Comparison of ENCODE assay signal across 12 mouse cellular contexts in the genomic region with DNA sequence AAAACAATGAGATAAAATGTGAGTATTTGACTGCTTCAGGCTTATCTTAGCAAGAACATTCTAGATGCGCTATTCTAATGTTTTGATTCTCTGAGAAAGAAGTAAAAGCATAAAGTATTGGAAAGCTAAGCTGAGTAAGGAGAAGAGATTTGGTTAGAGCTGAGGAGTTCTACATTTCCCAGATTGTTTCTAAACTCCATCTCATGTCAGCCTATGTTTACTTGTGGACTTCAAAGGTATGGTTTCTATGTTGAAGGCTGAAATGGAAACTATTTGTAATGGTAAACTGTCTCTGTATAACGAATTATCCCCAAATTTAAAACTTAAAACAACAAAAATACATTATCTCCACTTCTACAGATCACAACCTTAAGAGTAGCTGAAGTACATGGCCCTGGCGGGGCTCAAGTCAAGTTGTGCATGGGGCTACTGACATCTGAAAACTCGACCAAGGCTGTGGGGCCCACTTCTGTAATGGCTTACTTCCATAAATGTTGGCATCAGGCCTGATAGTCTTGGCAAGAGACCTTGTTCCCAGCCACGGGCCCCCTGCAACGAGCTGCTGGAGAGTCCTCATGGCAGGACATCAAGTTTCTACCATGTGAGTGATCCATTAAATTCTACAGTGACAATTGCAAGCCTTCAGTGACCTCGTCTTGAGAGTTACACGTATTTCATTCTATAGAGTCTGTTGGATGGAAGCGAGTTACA.
DNase-seq lines count a peak whose midpoint lies in the region; ATAC-seq and TF ChIP-seq lines count a peak whose summit lies in the region.
"Had no signal": no experiment of that assay in that cellular context is flagged by ENCODE, and none has a peak within 500 bp of the region (broad histone marks: within the 10 kb centered on the region; RNA-seq: fewer than 3 reads in every experiment).

No protein-coding gene starts in this region.

- 67% methylated on average over 9 of the region's 9 CpGs for WGBS in embryonic facial prominence, embryonic 14.5 days
- 89% methylated on average over 9 of the region's 9 CpGs for WGBS in embryonic facial prominence, embryonic 10.5 days
- WGBS in limb, embryonic 14.5 days, result 63% methylated on average over 9 of the region's 9 CpGs
- WGBS in limb, embryonic 10.5 days, result 88% methylated on average over 9 of the region's 9 CpGs
- WGBS in heart, embryonic 15.5 days, result 44% methylated on average over 9 of the region's 9 CpGs
- WGBS in midbrain, embryonic 11.5 days, result 85% methylated on average over 9 of the region's 9 CpGs
- WGBS in kidney, embryonic 15.5 days, result 72% methylated on average over 9 of the region's 9 CpGs

- TF ChIP-seq POLR2A in limb, embryonic 14.5 days (IDR thresholded peaks at IDR 0.05; ENCODE audit: borderline replicate concordance, extremely low read depth, insufficient read depth, insufficient read length), result no peak

- peak; percentile 54 for DNase-seq in embryonic facial prominence, embryonic 14.5 days (ENCODE audit: low spot score)
- no peak for DNase-seq in embryonic facial prominence, embryonic 10.5 days (ENCODE audit: low spot score)
- DNase-seq in limb, embryonic 14.5 days (ENCODE audit: low spot score), result peak; percentile 52
- no peak for DNase-seq in limb, embryonic 10.5 days (ENCODE audit: low spot score)
- peak; percentile 54 to 77 for DNase-seq in lung, postnatal 4 days
- no peak for DNase-seq in midbrain, embryonic 11.5 days (ENCODE audit: low spot score, missing footprints)

- H3K4me2 ChIP-seq in embryonic facial prominence, embryonic 14.5 days (ENCODE audit: low read depth, low read length), result no peak overlapping the region
- no peak overlapping the region; the same call in 1 of the 2 replicates for H3K4me2 ChIP-seq in limb, embryonic 14.5 days (replicated peaks; ENCODE audit: low read depth, low read length, severe bottlenecking)
- H3K4me2 ChIP-seq in heart, embryonic 15.5 days, result no peak overlapping the region
- H3K4me2 ChIP-seq in midbrain, embryonic 11.5 days, result no peak overlapping the region
- no peak overlapping the region for H3K4me2 ChIP-seq in kidney, embryonic 15.5 days
- H3K4me2 ChIP-seq: stomach, embryonic 15.5 days had no signal

- H3K27me3 ChIP-seq in embryonic facial prominence, embryonic 14.5 days (replicated peaks; ENCODE audit: control insufficient read depth, insufficient read depth, low read length), result no peaks in the 10 kb centered on the region
- no peaks in the 10 kb centered on the region for H3K27me3 ChIP-seq in embryonic facial prominence, embryonic 10.5 days (replicated peaks; ENCODE audit: low read depth, poor library complexity, severe bottlenecking)
- no peaks in the 10 kb centered on the region for H3K27me3 ChIP-seq in limb, embryonic 14.5 days (ENCODE audit: control insufficient read depth, insufficient read depth, low read length)
- no peaks in the 10 kb centered on the region for H3K27me3 ChIP-seq in limb, embryonic 10.5 days (ENCODE audit: low read depth, poor library complexity, severe bottlenecking)
- no peaks in the 10 kb centered on the region for H3K27me3 ChIP-seq in heart, embryonic 15.5 days
- peaks cover 47% of the 10 kb centered on the region for H3K27me3 ChIP-seq in midbrain, embryonic 11.5 days (ENCODE audit: control insufficient read depth, insufficient read depth, low read length)
- no peaks in the 10 kb centered on the region for H3K27me3 ChIP-seq in kidney, embryonic 15.5 days
- H3K27me3 ChIP-seq: stomach, embryonic 15.5 days had no signal

- ATAC-seq in embryonic facial prominence, embryonic 14.5 days (ENCODE audit: low read depth), result no peak
- ATAC-seq in limb, embryonic 14.5 days (ENCODE audit: low FRiP score, low read depth), result no peak
- ATAC-seq in heart, embryonic 15.5 days (replicated peaks; ENCODE audit: insufficient number of reproducible peaks, insufficient read depth, low FRiP score, low read depth), result peak; percentile 43; the same call in 1 of the 2 replicates
- no peak for ATAC-seq in midbrain, embryonic 11.5 days (ENCODE audit: low FRiP score)
- no peak for ATAC-seq in kidney, embryonic 15.5 days (replicated peaks; ENCODE audit: low FRiP score)
- ATAC-seq: midbrain, embryonic 16.5 days had no signal

- no peak overlapping the region for H3K27ac ChIP-seq in embryonic facial prominence, embryonic 14.5 days (replicated peaks; ENCODE audit: low read depth, low read length)
- no peak overlapping the region for H3K27ac ChIP-seq in embryonic facial prominence, embryonic 10.5 days (replicated peaks)
- no peak overlapping the region for H3K27ac ChIP-seq in limb, embryonic 14.5 days (replicated peaks; ENCODE audit: low read depth, low read length)
- no peak overlapping the region for H3K27ac ChIP-seq in limb, embryonic 10.5 days
- H3K27ac ChIP-seq in heart, embryonic 15.5 days, result no peak overlapping the region
- no peak overlapping the region for H3K27ac ChIP-seq in midbrain, embryonic 11.5 days (ENCODE audit: low read depth, low read length)
- no peak overlapping the region for H3K27ac ChIP-seq in kidney, embryonic 15.5 days
- H3K27ac ChIP-seq: stomach, embryonic 15.5 days had no signal

- H3K9me3 ChIP-seq in embryonic facial prominence, embryonic 14.5 days (ENCODE audit: control insufficient read depth, low read length), result no peaks in the 10 kb centered on the region
- H3K9me3 ChIP-seq in embryonic facial prominence, embryonic 10.5 days, result no peaks in the 10 kb centered on the region
- H3K9me3 ChIP-seq in limb, embryonic 14.5 days (ENCODE audit: control insufficient read depth, low read length), result no peaks in the 10 kb centered on the region
- H3K9me3 ChIP-seq in limb, embryonic 10.5 days (replicated peaks), result no peaks in the 10 kb centered on the region
- no peaks in the 10 kb centered on the region for H3K9me3 ChIP-seq in heart, embryonic 15.5 days (replicated peaks)
- H3K9me3 ChIP-seq in midbrain, embryonic 11.5 days (ENCODE audit: control insufficient read depth, low read length), result no peaks in the 10 kb centered on the region
- H3K9me3 ChIP-seq in kidney, embryonic 15.5 days (replicated peaks), result no peaks in the 10 kb centered on the region
- H3K9me3 ChIP-seq: G1E; stomach, embryonic 15.5 days had no signal

- no peak overlapping the region for H3K9ac ChIP-seq in embryonic facial prominence, embryonic 14.5 days (ENCODE audit: low read depth, low read length)
- H3K9ac ChIP-seq in limb, embryonic 14.5 days (ENCODE audit: low read depth, low read length, severe bottlenecking), result no peak overlapping the region
- H3K9ac ChIP-seq in heart, embryonic 15.5 days, result no peak overlapping the region
- H3K9ac ChIP-seq in midbrain, embryonic 11.5 days (ENCODE audit: low read length), result no peak overlapping the region
- no peak overlapping the region for H3K9ac ChIP-seq in kidney, embryonic 15.5 days
- H3K9ac ChIP-seq: stomach, embryonic 15.5 days had no signal

- H3K4me3 ChIP-seq in embryonic facial prominence, embryonic 14.5 days (ENCODE audit: low read depth, low read length), result no peak overlapping the region
- H3K4me3 ChIP-seq in embryonic facial prominence, embryonic 10.5 days, result no peak overlapping the region
- no peak overlapping the region for H3K4me3 ChIP-seq in limb, embryonic 14.5 days (replicated peaks; ENCODE audit: low read length)
- no peak overlapping the region for H3K4me3 ChIP-seq in limb, embryonic 10.5 days
- H3K4me3 ChIP-seq in heart, embryonic 15.5 days, result no peak overlapping the region
- H3K4me3 ChIP-seq in midbrain, embryonic 11.5 days (ENCODE audit: low read depth, low read length), result no peak overlapping the region
- H3K4me3 ChIP-seq in kidney, embryonic 15.5 days (replicated peaks), result no peak overlapping the region
- H3K4me3 ChIP-seq: erythroblast, embryonic 14.5 days; stomach, embryonic 15.5 days had no signal

- H3K36me3 ChIP-seq in embryonic facial prominence, embryonic 14.5 days (ENCODE audit: control insufficient read depth, insufficient read depth, low read length), result no peaks in the 10 kb centered on the region
- no peaks in the 10 kb centered on the region for H3K36me3 ChIP-seq in embryonic facial prominence, embryonic 10.5 days (replicated peaks)
- H3K36me3 ChIP-seq in limb, embryonic 14.5 days (ENCODE audit: control insufficient read depth, insufficient read depth, low read length), result no peaks in the 10 kb centered on the region
- no peaks in the 10 kb centered on the region for H3K36me3 ChIP-seq in limb, embryonic 10.5 days
- no peaks in the 10 kb centered on the region for H3K36me3 ChIP-seq in heart, embryonic 15.5 days
- H3K36me3 ChIP-seq in midbrain, embryonic 11.5 days (ENCODE audit: control insufficient read depth, insufficient read depth, low read length), result no peaks in the 10 kb centered on the region
- no peaks in the 10 kb centered on the region for H3K36me3 ChIP-seq in kidney, embryonic 15.5 days
- H3K36me3 ChIP-seq: G1E; stomach, embryonic 15.5 days had no signal

- no peaks in the 10 kb centered on the region for H3K4me1 ChIP-seq in embryonic facial prominence, embryonic 14.5 days (ENCODE audit: control insufficient read depth, insufficient read depth, low read length)
- no peaks in the 10 kb centered on the region for H3K4me1 ChIP-seq in embryonic facial prominence, embryonic 10.5 days
- peaks cover 11% of the 10 kb centered on the region; the same call in 1 of the 2 replicates for H3K4me1 ChIP-seq in limb, embryonic 14.5 days (ENCODE audit: control insufficient read depth, insufficient read depth, low read length)
- peaks cover 17% of the 10 kb centered on the region for H3K4me1 ChIP-seq in limb, embryonic 10.5 days
- 0 out of 2 replicates have a peak, but pooled peaks cover 3% of the 10 kb centered on the region for H3K4me1 ChIP-seq in heart, embryonic 15.5 days (replicated peaks)
- H3K4me1 ChIP-seq in midbrain, embryonic 11.5 days (ENCODE audit: control insufficient read depth, insufficient read depth, low read length), result peaks cover 3% of the 10 kb centered on the region
- H3K4me1 ChIP-seq in kidney, embryonic 15.5 days, result no peaks in the 10 kb centered on the region
- H3K4me1 ChIP-seq: stomach, embryonic 15.5 days had no signal

Comparison
In these comparisons a context has a peak if more than half of its experiments do, and no peak if none do; other contexts are left out.
1. DNase-seq: peak in embryonic facial prominence, embryonic 14.5 days (single experiment), limb, embryonic 14.5 days (single experiment) and lung, postnatal 4 days (2 of 2); none in embryonic facial prominence, embryonic 10.5 days (single experiment), limb, embryonic 10.5 days (single experiment) and midbrain, embryonic 11.5 days (single experiment).